Mouse (Mus musculus): ENCODE measurements around the gene Gm48551. TPM values are rescaled to one million over a fixed set of nuclear protein-coding genes. Genes with fewer than 3 reads are reported as not detected.
A peak's percentile ranks its signal among the peaks of the same experiment; 100 is the strongest.

Gm48551 gene
- polyA plus RNA-seq, 1 experiment from 2014 or later: 1.9 TPM

DNA sequence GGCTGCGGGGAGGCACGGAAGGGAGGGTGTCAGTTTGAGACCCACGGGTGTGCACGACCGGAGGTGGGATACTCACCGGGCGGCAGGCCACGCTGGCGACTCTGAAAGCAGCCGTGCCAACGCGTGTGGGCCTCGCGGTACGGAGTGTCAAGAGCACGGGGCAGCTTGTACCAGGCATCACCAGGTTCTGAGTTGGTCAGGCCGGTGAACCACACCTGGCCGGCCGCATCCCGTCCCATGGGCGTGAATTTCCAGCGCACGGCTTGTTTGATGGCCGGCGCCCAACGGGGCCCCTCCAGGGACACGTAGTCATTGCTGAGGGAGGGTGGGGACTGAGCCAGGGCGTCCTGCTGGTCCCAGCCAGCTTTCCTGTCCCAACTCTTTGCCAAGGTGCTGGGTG is 19.6 kb upstream of the Gm48551 start:
- Histone ChIP-seq H3K27ac (ENCODE audit: low read depth, low read length) (peak overlapping the region; percentile 42), H3K4me1 (replicated peaks; ENCODE audit: control insufficient read depth, insufficient read depth, low read length) (peaks cover 57% of the 10 kb centered on the region), H3K4me2 (peak overlapping the region; percentile 61), H3K36me3 (ENCODE audit: control insufficient read depth, insufficient read depth, low read length) (peaks cover 44% of the 10 kb centered on the region), H3K4me3 (ENCODE audit: low read depth, low read length) (peak overlapping the region; percentile 22), H3K9ac (ENCODE audit: low read depth, low read length) (peak overlapping the region; percentile 31; the same call in 1 of the 2 replicates), H3K9me3 (ENCODE audit: control insufficient read depth, low read length) (no peaks in the 10 kb centered on the region), H3K27me3 (replicated peaks; ENCODE audit: control insufficient read depth, insufficient read depth, low read length) (no peaks in the 10 kb centered on the region)
- DNase-seq (ENCODE audit: low spot score) (no peak), ATAC-seq (replicated peaks; ENCODE audit: low FRiP score) (no peak)
- 27% methylated on average over 28 of the region's 28 CpGs for WGBS

DNA sequence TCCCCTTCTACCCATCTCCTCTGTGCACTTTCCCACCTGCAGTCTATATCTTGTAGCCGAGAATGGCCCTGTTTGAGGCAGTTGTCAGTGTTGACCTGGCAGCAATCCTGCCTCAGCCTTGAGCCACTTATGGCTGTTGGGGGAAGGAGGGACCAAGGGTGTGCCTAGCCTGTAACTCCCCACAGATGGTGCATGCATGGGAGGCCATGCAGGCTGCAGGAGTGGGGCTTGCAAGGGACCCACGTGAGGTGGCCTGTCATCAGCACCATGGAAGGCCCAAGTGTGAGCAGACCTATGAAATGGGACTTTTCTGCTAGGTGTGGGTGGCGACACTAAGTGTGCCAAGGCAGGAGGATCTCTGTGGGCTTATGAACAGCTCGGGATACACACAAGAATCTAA is 19.2 kb upstream of the Gm48551 start:
- no peak for ATAC-seq (replicated peaks; ENCODE audit: low FRiP score)
- Histone ChIP-seq H3K27me3 (replicated peaks; ENCODE audit: control insufficient read depth, insufficient read depth, low read length) (no peaks in the 10 kb centered on the region), H3K27ac (ENCODE audit: low read depth, low read length) (peak overlapping the region; percentile 42), H3K4me1 (replicated peaks; ENCODE audit: control insufficient read depth, insufficient read depth, low read length) (peaks cover 53% of the 10 kb centered on the region), H3K9me3 (ENCODE audit: control insufficient read depth, low read length) (no peaks in the 10 kb centered on the region), H3K36me3 (ENCODE audit: control insufficient read depth, insufficient read depth, low read length) (peaks cover 46% of the 10 kb centered on the region), H3K4me2 (no peak overlapping the region), H3K4me3 (ENCODE audit: low read depth, low read length) (no peak overlapping the region; the same call in 1 of the 2 replicates), H3K9ac (ENCODE audit: low read depth, low read length) (peak overlapping the region; percentile 16; the same call in 1 of the 2 replicates)
- DNase-seq (ENCODE audit: low spot score): no peak
- WGBS: 45% methylated on average over 4 of the region's 4 CpGs

DNA sequence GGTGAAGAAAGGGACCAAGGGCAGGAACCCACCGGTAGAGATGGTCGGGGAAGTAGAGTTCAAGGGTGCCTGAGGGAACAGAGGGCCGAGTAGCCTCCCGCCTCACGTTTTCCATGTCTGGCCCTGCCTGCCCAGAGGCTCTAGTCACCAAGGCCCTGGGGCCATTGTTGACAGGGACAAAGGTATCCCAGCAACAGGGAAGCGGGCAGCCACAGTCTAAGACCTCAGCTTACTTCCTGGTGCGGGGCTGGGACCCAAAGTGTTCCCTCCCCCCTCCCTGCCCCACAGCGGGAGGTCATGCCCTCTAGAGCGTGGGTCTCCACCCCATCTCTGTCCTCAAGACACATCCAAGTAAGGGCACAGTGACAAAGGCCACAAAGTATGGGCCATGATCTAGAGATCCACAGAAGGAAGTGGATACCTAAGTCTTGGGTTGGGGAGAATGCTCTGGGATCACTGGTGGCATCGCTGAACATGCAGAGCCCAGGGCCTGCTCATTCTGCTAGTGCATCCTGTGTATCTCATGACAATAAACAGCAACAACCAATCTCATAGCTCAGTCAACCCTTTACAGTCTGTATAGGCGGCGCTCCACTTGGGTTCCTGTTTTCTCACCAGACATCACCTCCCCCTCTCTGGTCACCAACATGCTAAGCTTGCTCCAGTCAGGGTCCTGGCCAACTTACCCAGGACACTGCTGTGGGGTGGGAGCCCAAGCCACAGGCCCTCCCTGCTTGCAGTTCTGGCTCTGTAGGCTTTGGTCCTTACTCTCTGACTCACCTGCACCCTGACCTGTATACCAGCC is 18.4 kb upstream of the Gm48551 start, which contains the start of gene 4930404N11Rik:
4930404N11Rik (minus strand) TSS at position 145 of the 805 bp plus-strand sequence.
- Histone ChIP-seq H3K27ac (ENCODE audit: low read depth, low read length) (peak within 1 kb of the TSS; percentile 42), H3K4me1 (replicated peaks; ENCODE audit: control insufficient read depth, insufficient read depth, low read length) (peaks cover 45% of the 10 kb centered on the region), H3K4me2 (peak within 1 kb of the TSS; percentile 61), H3K9ac (ENCODE audit: low read depth, low read length) (peak within 1 kb of the TSS; percentile 16; the same call in 1 of the 2 replicates), H3K9me3 (ENCODE audit: control insufficient read depth, low read length) (no peaks in the 10 kb centered on the region), H3K27me3 (replicated peaks; ENCODE audit: control insufficient read depth, insufficient read depth, low read length) (no peaks in the 10 kb centered on the region), H3K4me3 (ENCODE audit: low read depth, low read length) (peak within 1 kb of the TSS; percentile 22), H3K36me3 (ENCODE audit: control insufficient read depth, insufficient read depth, low read length) (peaks cover 50% of the 10 kb centered on the region)
- no peak for DNase-seq (ENCODE audit: low spot score)
- ATAC-seq (replicated peaks; ENCODE audit: low FRiP score): peak; percentile 7; the same call in 1 of the 2 replicates
- 28% methylated on average over 12 of the region's 12 CpGs for WGBS

DNA sequence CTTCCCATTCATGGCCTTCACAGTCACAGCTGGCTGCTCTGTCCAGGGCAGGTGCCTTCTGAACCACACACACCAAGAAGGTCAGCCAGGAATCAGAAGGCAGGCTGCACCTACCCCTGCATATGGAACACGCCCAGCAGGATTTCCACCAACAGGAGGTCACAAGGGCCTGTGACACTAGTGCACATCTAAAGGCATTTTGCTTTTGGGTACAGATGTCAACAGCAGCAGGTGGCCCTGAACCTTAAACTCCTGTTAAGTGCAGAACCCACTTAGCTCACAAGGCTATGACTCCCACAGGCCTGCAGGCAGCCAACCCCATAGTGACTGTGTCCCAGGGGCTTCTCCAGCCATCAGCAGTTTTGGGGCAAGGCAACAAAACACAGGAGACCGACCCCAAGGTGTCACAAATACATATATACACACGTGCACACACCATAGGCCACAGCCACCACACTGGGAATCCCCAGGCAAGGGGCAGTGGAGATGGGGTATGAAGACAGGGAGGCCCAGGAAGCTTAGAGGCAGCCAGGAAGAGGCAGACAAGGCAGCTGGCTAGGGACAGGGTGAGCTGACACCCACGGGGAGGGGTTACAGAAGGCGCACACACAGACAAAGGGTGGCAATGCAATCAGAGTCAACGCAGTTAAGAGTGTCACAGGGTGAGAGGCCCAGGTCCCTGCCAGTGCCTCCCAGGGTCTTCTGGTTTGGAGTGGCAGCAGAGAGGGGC is 17.6 kb upstream of the Gm48551 start:
- H3K9ac ChIP-seq (ENCODE audit: low read depth, low read length): no peak overlapping the region
- 73% methylated on average over 6 of the region's 6 CpGs for WGBS
- peaks cover 54% of the 10 kb centered on the region for H3K36me3 ChIP-seq (ENCODE audit: control insufficient read depth, insufficient read depth, low read length)
- H3K27ac ChIP-seq (ENCODE audit: low read depth, low read length): 0 out of 2 replicates have a peak overlapping the region, but pooled peaks have one; percentile 35
- peaks cover 39% of the 10 kb centered on the region for H3K4me1 ChIP-seq (replicated peaks; ENCODE audit: control insufficient read depth, insufficient read depth, low read length)
- no peaks in the 10 kb centered on the region for H3K9me3 ChIP-seq (ENCODE audit: control insufficient read depth, low read length)
- DNase-seq (ENCODE audit: low spot score): no peak
- no peak overlapping the region for H3K4me2 ChIP-seq
- no peak overlapping the region for H3K4me3 ChIP-seq (ENCODE audit: low read depth, low read length)
- ATAC-seq (replicated peaks; ENCODE audit: low FRiP score): peak; percentile 4; the same call in 1 of the 2 replicates
- H3K27me3 ChIP-seq (replicated peaks; ENCODE audit: control insufficient read depth, insufficient read depth, low read length): no peaks in the 10 kb centered on the region

DNA sequence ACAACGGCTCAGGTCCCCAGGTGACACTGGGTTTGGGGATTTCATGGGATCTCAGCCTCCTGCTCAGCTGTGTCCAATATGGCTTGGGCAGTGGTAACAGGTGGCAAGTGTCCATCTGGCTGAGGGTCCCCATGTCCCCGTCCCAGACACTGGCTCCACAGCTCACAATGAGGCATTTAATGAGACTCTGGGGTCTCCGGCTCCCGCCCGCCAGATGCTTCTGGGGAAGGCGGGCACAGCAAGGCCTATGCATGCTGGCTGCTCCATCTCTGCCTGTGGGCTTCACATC is 17.1 kb upstream of the Gm48551 start:
- H3K4me2 ChIP-seq: no peak overlapping the region
- H3K9ac ChIP-seq (ENCODE audit: low read depth, low read length): no peak overlapping the region
- H3K27ac ChIP-seq (ENCODE audit: low read depth, low read length): no peak overlapping the region
- no peak overlapping the region for H3K4me3 ChIP-seq (ENCODE audit: low read depth, low read length)
- DNase-seq (ENCODE audit: low spot score) (no peak), ATAC-seq (replicated peaks; ENCODE audit: low FRiP score) (no peak)
- H3K27me3 ChIP-seq (replicated peaks; ENCODE audit: control insufficient read depth, insufficient read depth, low read length): no peaks in the 10 kb centered on the region
- H3K9me3 ChIP-seq (ENCODE audit: control insufficient read depth, low read length): no peaks in the 10 kb centered on the region
- 89% methylated on average over 6 of the region's 6 CpGs for WGBS
- H3K4me1 ChIP-seq (replicated peaks; ENCODE audit: control insufficient read depth, insufficient read depth, low read length): peaks cover 34% of the 10 kb centered on the region
- H3K36me3 ChIP-seq (ENCODE audit: control insufficient read depth, insufficient read depth, low read length): peaks cover 54% of the 10 kb centered on the region

DNA sequence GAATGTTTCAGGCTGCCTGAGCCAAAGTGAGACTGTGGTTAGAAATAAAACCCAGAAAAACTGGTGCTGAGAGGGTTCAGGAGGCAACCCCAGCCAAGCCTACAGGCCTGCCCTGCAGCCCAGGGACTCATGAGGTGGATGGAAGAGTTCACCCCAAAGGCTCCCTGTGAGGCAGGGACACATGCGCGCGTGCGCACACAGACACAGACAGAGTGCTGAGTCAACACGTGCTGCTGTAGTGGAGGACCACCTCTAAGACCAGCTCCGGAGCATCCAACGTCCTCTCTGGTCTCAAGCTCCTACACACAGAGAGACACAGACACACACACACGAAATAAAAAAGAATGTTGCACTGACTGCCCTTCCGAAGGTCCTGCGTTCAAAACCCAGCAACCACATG is 8.9 kb upstream of the Gm48551 start:
- no peak overlapping the region; the same call in 1 of the 2 replicates for H3K27ac ChIP-seq (ENCODE audit: low read depth, low read length)

DNA sequence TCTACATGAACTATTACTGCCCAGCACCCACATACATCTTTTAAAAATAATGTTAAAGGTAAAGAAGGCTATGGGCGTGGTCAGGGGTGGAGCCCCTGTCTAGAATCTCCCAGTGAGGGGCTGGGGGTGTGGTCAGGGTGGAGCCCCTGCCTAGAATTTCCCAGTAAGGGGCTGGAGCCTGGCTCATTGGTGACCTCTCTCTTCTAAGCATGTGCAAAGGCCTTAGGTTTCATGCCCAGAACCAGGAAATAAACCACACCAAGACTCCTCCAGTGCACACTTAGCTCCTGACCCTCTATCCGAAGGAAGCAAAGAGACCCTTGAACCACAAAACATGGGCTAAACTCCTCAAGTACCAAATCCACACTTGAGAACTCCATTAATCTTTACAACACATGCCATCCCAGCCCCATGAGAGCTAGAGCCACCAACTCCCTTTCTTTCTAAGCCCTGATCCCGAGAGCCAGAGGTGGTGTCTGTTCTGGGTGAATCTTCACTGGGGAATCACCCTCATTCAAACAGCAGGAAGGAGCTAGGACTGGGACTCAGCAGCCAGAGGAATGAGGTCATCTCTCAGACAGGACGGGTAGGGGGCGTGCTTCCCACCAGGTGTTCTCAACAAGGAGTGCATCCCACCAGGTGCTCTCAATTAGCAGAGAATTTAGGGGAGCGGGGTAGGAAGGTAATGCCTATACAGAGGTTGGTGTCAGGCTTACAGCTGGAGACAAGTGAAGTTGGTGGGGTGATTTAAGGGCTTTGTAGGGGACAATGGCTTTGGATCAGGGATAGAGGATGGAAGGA is 7.5 kb upstream of the Gm48551 start:
- DNase-seq (ENCODE audit: low spot score) (no peak), ATAC-seq (replicated peaks; ENCODE audit: low FRiP score) (0 out of 2 replicates have a peak, but pooled peaks have one; percentile 27)
- Histone ChIP-seq H3K27ac (ENCODE audit: low read depth, low read length) (peak overlapping the region; percentile 75), H3K4me1 (replicated peaks; ENCODE audit: control insufficient read depth, insufficient read depth, low read length) (peaks cover 31% of the 10 kb centered on the region), H3K36me3 (ENCODE audit: control insufficient read depth, insufficient read depth, low read length) (peaks cover 23% of the 10 kb centered on the region), H3K4me2 (peak overlapping the region; percentile 91), H3K27me3 (replicated peaks; ENCODE audit: control insufficient read depth, insufficient read depth, low read length) (no peaks in the 10 kb centered on the region), H3K4me3 (ENCODE audit: low read depth, low read length) (peak overlapping the region; percentile 92), H3K9me3 (ENCODE audit: control insufficient read depth, low read length) (no peaks in the 10 kb centered on the region), H3K9ac (ENCODE audit: low read depth, low read length) (peak overlapping the region; percentile 97)
- 35% methylated on average over 6 of the region's 6 CpGs for WGBS

More for the DNA sequence above, 8.9 kb upstream of the Gm48551 start:
- Histone ChIP-seq H3K4me3 (ENCODE audit: low read depth, low read length) (no peak overlapping the region), H3K36me3 (ENCODE audit: control insufficient read depth, insufficient read depth, low read length) (peaks cover 36% of the 10 kb centered on the region), H3K4me1 (replicated peaks; ENCODE audit: control insufficient read depth, insufficient read depth, low read length) (peaks cover 25% of the 10 kb centered on the region), H3K9ac (ENCODE audit: low read depth, low read length) (no peak overlapping the region), H3K9me3 (ENCODE audit: control insufficient read depth, low read length) (no peaks in the 10 kb centered on the region), H3K4me2 (no peak overlapping the region), H3K27me3 (replicated peaks; ENCODE audit: control insufficient read depth, insufficient read depth, low read length) (no peaks in the 10 kb centered on the region)
- no peak for ATAC-seq (replicated peaks; ENCODE audit: low FRiP score)
- WGBS: 93% methylated on average over 10 of the region's 10 CpGs
- no peak for DNase-seq (ENCODE audit: low spot score)

DNA sequence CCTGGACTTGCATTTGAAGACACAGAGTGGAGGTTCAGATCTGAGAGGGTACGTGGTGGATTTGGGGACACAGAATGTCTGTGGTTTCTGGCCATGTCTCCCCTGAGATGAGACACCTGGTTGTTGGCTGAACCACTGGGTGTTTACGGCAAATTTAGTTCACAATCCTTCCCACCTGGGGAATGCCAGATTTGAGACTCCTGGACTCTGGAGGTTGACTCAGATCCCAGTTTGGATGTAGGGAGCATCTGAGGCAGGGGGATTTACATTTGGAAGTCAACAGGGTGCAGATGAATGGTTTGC is 7.0 kb upstream of the Gm48551 start:
- H3K27ac ChIP-seq (ENCODE audit: low read depth, low read length): peak overlapping the region; percentile 75; the same call in 1 of the 2 replicates
- WGBS: 72% methylated on average over 2 of the region's 2 CpGs

More for the DNA sequence above, 7.0 kb upstream of the Gm48551 start:
- DNase-seq (ENCODE audit: low spot score) (no peak), ATAC-seq (replicated peaks; ENCODE audit: low FRiP score) (no peak)
- Histone ChIP-seq H3K9me3 (ENCODE audit: control insufficient read depth, low read length) (no peaks in the 10 kb centered on the region), H3K36me3 (ENCODE audit: control insufficient read depth, insufficient read depth, low read length) (peaks cover 23% of the 10 kb centered on the region), H3K4me2 (peak overlapping the region; percentile 91), H3K27me3 (replicated peaks; ENCODE audit: control insufficient read depth, insufficient read depth, low read length) (no peaks in the 10 kb centered on the region), H3K9ac (ENCODE audit: low read depth, low read length) (peak overlapping the region; percentile 97), H3K4me1 (replicated peaks; ENCODE audit: control insufficient read depth, insufficient read depth, low read length) (peaks cover 36% of the 10 kb centered on the region), H3K4me3 (ENCODE audit: low read depth, low read length) (peak overlapping the region; percentile 92)

Data from liver, embryonic 11.5 days (tissue).